Mouse (Mus musculus): Measurements from ENCODE around the gene Jag2.

- no peak for TF ChIP-seq POLR2A (IDR thresholded peaks at IDR 0.05; ENCODE audit: extremely low read depth, insufficient read depth, low read length)
- TF ChIP-seq CTCF (IDR thresholded peaks at IDR 0.05; ENCODE audit: low read depth, low read length), result no peak
These were observed 31.9 kb downstream of the Jag2 start for GRCm38 (mm10) chr12:112897522-112898212.
